21 mouse cellular contexts compared by ENCODE assay signal in genomic region chr9:103063591-103063990, GRCm38 (mm10). TPM values are rescaled to one million over a fixed set of nuclear protein-coding genes. Genes with fewer than 3 reads are reported as not detected.
A peak's percentile ranks its signal among the peaks of the same experiment; 100 is the strongest.
DNase-seq lines count a peak whose midpoint lies in the region; ATAC-seq and TF ChIP-seq lines count a peak whose summit lies in the region.
"Had no signal": no experiment of that assay in that cellular context is flagged by ENCODE, and none has a peak within 500 bp of the region (broad histone marks: within the 10 kb centered on the region; RNA-seq: fewer than 3 reads in every experiment).

No protein-coding gene starts in this region.

- no peaks in the 10 kb centered on the region for H3K27me3 ChIP-seq in intestine, postnatal 0 days (replicated peaks; ENCODE audit: control insufficient read depth, insufficient read depth, low read length)
- no peaks in the 10 kb centered on the region for H3K27me3 ChIP-seq in intestine, embryonic 16.5 days (replicated peaks; ENCODE audit: control insufficient read depth, insufficient read depth, low read length)
- H3K27me3 ChIP-seq in liver, adult 2 months (ENCODE audit: control insufficient read depth, insufficient read depth, low read length): no peaks in the 10 kb centered on the region
- no peaks in the 10 kb centered on the region; the same call in 1 of the 2 replicates for H3K27me3 ChIP-seq in liver, embryonic 12.5 days (replicated peaks)
- H3K27me3 ChIP-seq in midbrain, embryonic 11.5 days (ENCODE audit: control insufficient read depth, insufficient read depth, low read length): no peaks in the 10 kb centered on the region
- no peaks in the 10 kb centered on the region for H3K27me3 ChIP-seq in midbrain, embryonic 14.5 days (ENCODE audit: control insufficient read depth, insufficient read depth, low read length)
- H3K27me3 ChIP-seq: Patski had no signal

- H3K27ac ChIP-seq in intestine, postnatal 0 days (ENCODE audit: low read depth, low read length): no peak overlapping the region
- no peak overlapping the region for H3K27ac ChIP-seq in intestine, embryonic 16.5 days (ENCODE audit: low read length)
- no peak overlapping the region for H3K27ac ChIP-seq in liver, adult 2 months (replicated peaks; ENCODE audit: insufficient read depth, low read depth, low read length)
- H3K27ac ChIP-seq in liver, embryonic 12.5 days: no peak overlapping the region
- H3K27ac ChIP-seq in midbrain, embryonic 11.5 days (ENCODE audit: low read depth, low read length): no peak overlapping the region
- H3K27ac ChIP-seq in midbrain, embryonic 14.5 days (replicated peaks; ENCODE audit: low read depth, low read length): no peak overlapping the region

- no peak overlapping the region for H3K9ac ChIP-seq in intestine, postnatal 0 days (ENCODE audit: low read depth, low read length)
- H3K9ac ChIP-seq in intestine, embryonic 16.5 days (ENCODE audit: low read depth, low read length): no peak overlapping the region
- no peak overlapping the region for H3K9ac ChIP-seq in liver, adult 2 months (ENCODE audit: low read depth, low read length)
- H3K9ac ChIP-seq in liver, embryonic 12.5 days: no peak overlapping the region
- no peak overlapping the region for H3K9ac ChIP-seq in midbrain, embryonic 11.5 days (ENCODE audit: low read length)
- no peak overlapping the region for H3K9ac ChIP-seq in midbrain, embryonic 14.5 days (replicated peaks; ENCODE audit: low read length)

- no peak for TF ChIP-seq POLR2A in liver, adult 2 months (IDR thresholded peaks at IDR 0.05; ENCODE audit: extremely low read depth, insufficient read depth, low read length)

- no peak overlapping the region for H3K4me3 ChIP-seq in intestine, postnatal 0 days (ENCODE audit: low read depth, low read length)
- H3K4me3 ChIP-seq in intestine, embryonic 16.5 days (ENCODE audit: low read length): no peak overlapping the region
- H3K4me3 ChIP-seq in liver, adult 2 months (ENCODE audit: insufficient read depth, low read depth, low read length): no peak overlapping the region
- no peak overlapping the region for H3K4me3 ChIP-seq in liver, embryonic 12.5 days
- H3K4me3 ChIP-seq in midbrain, embryonic 11.5 days (ENCODE audit: low read depth, low read length): no peak overlapping the region
- no peak overlapping the region for H3K4me3 ChIP-seq in midbrain, embryonic 14.5 days (replicated peaks; ENCODE audit: low read depth, low read length)

- 80% methylated on average over 6 of the region's 6 CpGs for WGBS in intestine, postnatal 0 days
- WGBS in intestine, embryonic 16.5 days: 89% methylated on average over 6 of the region's 6 CpGs
- 75% methylated on average over 6 of the region's 6 CpGs for WGBS in liver, adult 2 months
- 77% methylated on average over 6 of the region's 6 CpGs for WGBS in liver, embryonic 12.5 days (ENCODE audit: insufficient replicate concordance)
- WGBS in midbrain, embryonic 11.5 days: 91% methylated on average over 6 of the region's 6 CpGs
- WGBS in midbrain, embryonic 14.5 days: 89% methylated on average over 6 of the region's 6 CpGs

- H3K4me1 ChIP-seq in intestine, postnatal 0 days (replicated peaks; ENCODE audit: control insufficient read depth, insufficient read depth, low read length): no peaks in the 10 kb centered on the region
- H3K4me1 ChIP-seq in intestine, embryonic 16.5 days (ENCODE audit: control insufficient read depth, insufficient read depth, low read length): no peaks in the 10 kb centered on the region
- H3K4me1 ChIP-seq in liver, adult 2 months (ENCODE audit: control insufficient read depth, insufficient read depth, low read length): no peaks in the 10 kb centered on the region
- no peaks in the 10 kb centered on the region for H3K4me1 ChIP-seq in liver, embryonic 12.5 days
- H3K4me1 ChIP-seq in midbrain, embryonic 11.5 days (ENCODE audit: control insufficient read depth, insufficient read depth, low read length): no peaks in the 10 kb centered on the region
- no peaks in the 10 kb centered on the region for H3K4me1 ChIP-seq in midbrain, embryonic 14.5 days (ENCODE audit: control insufficient read depth, insufficient read depth, low read length)

- H3K36me3 ChIP-seq in intestine, postnatal 0 days (ENCODE audit: control insufficient read depth, insufficient read depth): no peaks in the 10 kb centered on the region; the same call in 1 of the 2 replicates
- H3K36me3 ChIP-seq in intestine, embryonic 16.5 days (ENCODE audit: control insufficient read depth, insufficient read depth, low read length): no peaks in the 10 kb centered on the region
- H3K36me3 ChIP-seq in liver, adult 2 months (ENCODE audit: control insufficient read depth, insufficient read depth, low read length): no peaks in the 10 kb centered on the region
- H3K36me3 ChIP-seq in liver, embryonic 12.5 days: no peaks in the 10 kb centered on the region
- H3K36me3 ChIP-seq in midbrain, embryonic 11.5 days (ENCODE audit: control insufficient read depth, insufficient read depth, low read length): no peaks in the 10 kb centered on the region
- no peaks in the 10 kb centered on the region for H3K36me3 ChIP-seq in midbrain, embryonic 14.5 days (ENCODE audit: control insufficient read depth, insufficient read depth, low read length)
- H3K36me3 ChIP-seq: G1E had no signal

- no peaks in the 10 kb centered on the region for H3K9me3 ChIP-seq in intestine, postnatal 0 days (ENCODE audit: control insufficient read depth)
- no peaks in the 10 kb centered on the region for H3K9me3 ChIP-seq in intestine, embryonic 16.5 days (ENCODE audit: control insufficient read depth, low read length)
- no peaks in the 10 kb centered on the region for H3K9me3 ChIP-seq in liver, embryonic 12.5 days (replicated peaks)
- no peaks in the 10 kb centered on the region for H3K9me3 ChIP-seq in midbrain, embryonic 11.5 days (ENCODE audit: control insufficient read depth, low read length)
- no peaks in the 10 kb centered on the region for H3K9me3 ChIP-seq in midbrain, embryonic 14.5 days (ENCODE audit: control insufficient read depth, low read length)
- H3K9me3 ChIP-seq: G1E had no signal

- TF ChIP-seq CTCF in intestine, postnatal 0 days (IDR thresholded peaks at IDR 0.05; ENCODE audit: low read depth): no peak
- no peak for TF ChIP-seq CTCF in liver, adult 2 months (IDR thresholded peaks at IDR 0.05; ENCODE audit: low read depth, low read length)

- no peak overlapping the region for H3K4me2 ChIP-seq in intestine, postnatal 0 days (replicated peaks; ENCODE audit: low read depth)
- H3K4me2 ChIP-seq in intestine, embryonic 16.5 days (ENCODE audit: low read depth, low read length): no peak overlapping the region
- H3K4me2 ChIP-seq in liver, embryonic 12.5 days: no peak overlapping the region
- no peak overlapping the region for H3K4me2 ChIP-seq in midbrain, embryonic 11.5 days
- no peak overlapping the region for H3K4me2 ChIP-seq in midbrain, embryonic 14.5 days (ENCODE audit: low read length)

- peak; percentile 26; the same call in 1 of the 2 replicates for ATAC-seq in intestine, postnatal 0 days
- no peak for ATAC-seq in intestine, embryonic 16.5 days
- no peak for ATAC-seq in liver, embryonic 12.5 days
- ATAC-seq in midbrain, embryonic 11.5 days (ENCODE audit: low FRiP score): no peak
- ATAC-seq in midbrain, embryonic 14.5 days (ENCODE audit: low FRiP score, low TSS enrichment): no peak
- ATAC-seq: activated CD4-positive, CD25-positive, alpha-beta regulatory T cell, adult 4 months; CD4-positive, CD25-positive, alpha-beta regulatory T cell, adult 4 months; Patski had no signal

- peak; percentile 72 for DNase-seq in liver, adult 2 months (ENCODE audit: extremely low read depth, low read depth, low spot score)
- peak; percentile 61 for DNase-seq in midbrain, embryonic 11.5 days (ENCODE audit: low spot score, missing footprints)
- DNase-seq in midbrain, embryonic 14.5 days: no peak
- DNase-seq: adrenal gland, adult 2 months; adrenal gland, adult 8-10 months; adrenal gland, postnatal 10 days; adrenal gland, postnatal 14 days; adrenal gland, postnatal 25 days; adrenal gland, postnatal 36 days; B cell, adult 2 months; cerebellum, adult 11 months; cerebellum, adult 11-12 months; cerebellum, adult 18-20 months had no signal

- H3K79me2 ChIP-seq in liver, adult 2 months (ENCODE audit: control insufficient read depth, insufficient read depth, low read length): no peaks in the 10 kb centered on the region

RNA-seq across cellular contexts. Expression of gene Rab6b, which starts 48.0 kb away (rescaled TPM):
- 3.7 and 4.3 TPM in 2 replicates for polyA plus RNA-seq in intestine, postnatal 0 days (2015; fragmentation: Nextera tagmentation; extraction: Ambion mirVana)
- 4.5 TPM in 2 replicates for polyA plus RNA-seq in intestine, embryonic 16.5 days (2015; fragmentation: Nextera tagmentation; extraction: Ambion mirVana)
- total RNA-seq in liver, adult 2 months (2014; rRNA removed): 0.37 and 0.74 TPM in 2 replicates
- 0.02 and 0.25 TPM in 2 replicates for polyA plus RNA-seq in liver, adult 2 months (2012; rRNA removed)
- 0.24 and 0.43 TPM in 2 replicates for polyA plus RNA-seq in liver, embryonic 12.5 days (2016; fragmentation: Nextera tagmentation; extraction: Ambion mirVana)
- polyA plus RNA-seq in midbrain, embryonic 11.5 days (2014; fragmentation: Nextera tagmentation; extraction: Ambion mirVana): 16.5 and 16.7 TPM in 2 replicates
- 64.2 and 93.4 TPM in 2 replicates for polyA plus RNA-seq in midbrain, embryonic 14.5 days (2014; fragmentation: Nextera tagmentation; extraction: Ambion mirVana)
- total RNA-seq: MEL had no signal
- polyA plus RNA-seq: G1E had no signal
